Mouse (Mus musculus) midbrain, embryonic 11.5 days (tissue): Measurements from ENCODE around the gene 1700049E17Rik2. TPM values are rescaled to one million over a fixed set of nuclear protein-coding genes. Genes with fewer than 3 reads are reported as not detected.
"Not testable (repeated sequence)": the region's sequence is repeated elsewhere in the genome, so short reads cannot be mapped to it uniquely, and the experiment has no call there.

Source experiments
- ATAC-seq: fragments of 200-750 bp; cut with Nextera tagmentation; 2 replicates; pipeline ENCODE4 v1.8.0; 2017; ENCODE audit warnings: moderate TSS enrichment, moderate library complexity; ENCODE audit not compliant: low FRiP score
- DNase-seq: peaks from one replicate; pipeline ENCODE4 v3.0.0; 2015; ENCODE audit warnings: low spot score; ENCODE audit errors: missing footprints
- H3K27ac ChIP-seq: fragments of 300-500 bp; sonication (generic); 2 replicates; pipeline ENCODE4 v1.5.1; 2014; ENCODE audit warnings: low read depth, low read length
- H3K27me3 ChIP-seq: fragments of 300-500 bp; sonication (generic); 2 replicates; pipeline ENCODE4 v1.6.1; 2014; ENCODE audit warnings: mild to moderate bottlenecking, low read length, moderate library complexity, mixed read lengths; ENCODE audit not compliant: control insufficient read depth, insufficient read depth
- H3K36me3 ChIP-seq: fragments of 300-500 bp; sonication (generic); 2 replicates; pipeline ENCODE4 v1.6.1; 2014; ENCODE audit warnings: mild to moderate bottlenecking, low read length, moderate library complexity, mixed read lengths; ENCODE audit not compliant: control insufficient read depth, insufficient read depth
- H3K4me1 ChIP-seq: fragments of 300-500 bp; sonication (generic); 2 replicates; pipeline ENCODE4 v1.6.1; 2014; ENCODE audit warnings: low read length; ENCODE audit not compliant: control insufficient read depth, insufficient read depth
- H3K4me2 ChIP-seq: fragments of 300-500 bp; sonication (generic); 2 replicates; pipeline ENCODE4 v1.6.1; 2014; ENCODE audit warnings: mild to moderate bottlenecking, moderate library complexity
- H3K4me3 ChIP-seq: fragments of 300-500 bp; sonication (generic); 2 replicates; pipeline ENCODE4 v1.5.1; 2014; ENCODE audit warnings: low read depth, low read length
- H3K9ac ChIP-seq: fragments of 300-500 bp; sonication (generic); 2 replicates; pipeline ENCODE4 v1.6.1; 2014; ENCODE audit warnings: low read length
- H3K9me3 ChIP-seq: fragments of 300-500 bp; sonication (generic); 2 replicates; pipeline ENCODE4 v1.6.1; 2016; ENCODE audit warnings: low read length; ENCODE audit not compliant: control insufficient read depth
- WGBS: fragments of 180-500 bp; shearing (Covaris S2); extraction: QIAGEN DNeasy Blood & Tissue Kit; methylation state at CpG from one replicate; pipeline ENCODE4 v1.1.7; 2014; 5-methylcytosine and 5-hydroxymethylcytosine counted together
- polyA plus RNA-seq: library from polyadenylated mRNA; unstranded; fragments of >200 nt; fragmentation: Nextera tagmentation; extraction: Ambion mirVana; gene quantifications from 2 replicates; pipeline ENCODE4 v1.2.1, GENCODE M21; 2014

1700049E17Rik2 gene
- polyA plus RNA-seq: not detected in 2 replicates

- H3K4me1 ChIP-seq, H3K9ac ChIP-seq, H3K4me3 ChIP-seq, ATAC-seq, H3K27ac ChIP-seq, H3K4me2 ChIP-seq, H3K9me3 ChIP-seq, H3K27me3 ChIP-seq, H3K36me3 ChIP-seq, DNase-seq: not testable (repeated sequence)
- no CpG with 5 or more reads among the region's 1 CpGs for WGBS
These were observed at the start of gene 1700049E17Rik2 for GRCm38 (mm10) chr14:41572911-41573310. TSS of gene 1700049E17Rik2 (plus strand) at chr14:41573211.

GRCm38 (mm10) chr14:41524695-41525094 is 48.3 kb upstream of the 1700049E17Rik2 start:
- not testable (repeated sequence) for H3K4me1 ChIP-seq, H3K4me2 ChIP-seq, H3K36me3 ChIP-seq, H3K4me3 ChIP-seq, H3K27ac ChIP-seq, DNase-seq, ATAC-seq, H3K9ac ChIP-seq, H3K27me3 ChIP-seq, H3K9me3 ChIP-seq
- 79% methylated on average over 1 of the region's 1 CpGs for WGBS

- DNase-seq, H3K4me2 ChIP-seq, ATAC-seq, H3K36me3 ChIP-seq, H3K4me1 ChIP-seq, H3K9me3 ChIP-seq, H3K27ac ChIP-seq, H3K27me3 ChIP-seq, H3K9ac ChIP-seq, H3K4me3 ChIP-seq: not testable (repeated sequence)
- WGBS: no CpG with 5 or more reads among the region's 2 CpGs
These were observed 17.5 kb upstream of the 1700049E17Rik2 start, which contains the start of gene Gm7970 for GRCm38 (mm10) chr14:41555483-41555882. TSS of gene Gm7970 (minus strand) at chr14:41555583.

- DNase-seq, H3K4me3 ChIP-seq, H3K36me3 ChIP-seq, H3K9ac ChIP-seq, H3K9me3 ChIP-seq, H3K27ac ChIP-seq, H3K4me2 ChIP-seq, H3K27me3 ChIP-seq, H3K4me1 ChIP-seq, ATAC-seq: not testable (repeated sequence)
- 78% methylated on average over 1 of the region's 1 CpGs for WGBS
These were observed 13.3 kb downstream of the 1700049E17Rik2 start for GRCm38 (mm10) chr14:41586346-41586745.

GRCm38 (mm10) chr14:41600935-41601334 is 27.9 kb downstream of the 1700049E17Rik2 start:
- H3K27me3 ChIP-seq, H3K4me3 ChIP-seq, DNase-seq, H3K9me3 ChIP-seq, H3K4me2 ChIP-seq, ATAC-seq, H3K36me3 ChIP-seq, H3K4me1 ChIP-seq, H3K27ac ChIP-seq, H3K9ac ChIP-seq: not testable (repeated sequence)
- WGBS: 91% methylated on average over 15 of the region's 15 CpGs

- not testable (repeated sequence) for H3K27ac ChIP-seq, H3K4me1 ChIP-seq, ATAC-seq, H3K4me2 ChIP-seq, H3K9me3 ChIP-seq, H3K9ac ChIP-seq, DNase-seq, H3K4me3 ChIP-seq, H3K27me3 ChIP-seq, H3K36me3 ChIP-seq
- WGBS: 75% methylated on average over 1 of the region's 1 CpGs
These were observed 37.7 kb downstream of the 1700049E17Rik2 start for GRCm38 (mm10) chr14:41610690-41611089.

- H3K9ac ChIP-seq, ATAC-seq, H3K27ac ChIP-seq, H3K27me3 ChIP-seq, H3K4me3 ChIP-seq, DNase-seq, H3K9me3 ChIP-seq, H3K4me1 ChIP-seq, H3K36me3 ChIP-seq, H3K4me2 ChIP-seq: not testable (repeated sequence)
- 97% methylated on average over 4 of the region's 5 CpGs for WGBS
These were observed 49.5 kb downstream of the 1700049E17Rik2 start for GRCm38 (mm10) chr14:41622535-41622934.

- 80% methylated on average over 1 of the region's 2 CpGs for WGBS
- H3K27me3 ChIP-seq, H3K4me2 ChIP-seq, H3K9me3 ChIP-seq, H3K9ac ChIP-seq, H3K4me3 ChIP-seq, H3K36me3 ChIP-seq, ATAC-seq, H3K27ac ChIP-seq, H3K4me1 ChIP-seq, DNase-seq: not testable (repeated sequence)
These were observed 51.5 kb downstream of the 1700049E17Rik2 start, which contains the start of gene Gm3072 for GRCm38 (mm10) chr14:41624512-41624911. TSS of gene Gm3072 (minus strand) at chr14:41624612.

- H3K36me3 ChIP-seq, ATAC-seq: not testable (repeated sequence)
- WGBS: 95% methylated on average over 9 of the region's 11 CpGs
These were observed 57.1 kb downstream of the 1700049E17Rik2 start for GRCm38 (mm10) chr14:41630144-41630543.

More at GRCm38 (mm10) chr14:41630144-41630543, 57.1 kb downstream of the 1700049E17Rik2 start:
- H3K9me3 ChIP-seq, H3K9ac ChIP-seq, H3K27ac ChIP-seq, DNase-seq, H3K4me2 ChIP-seq, H3K4me1 ChIP-seq, H3K27me3 ChIP-seq, H3K4me3 ChIP-seq: not testable (repeated sequence)
